Mouse (Mus musculus): ENCODE measurements at regions not wholly inside any gene's neighbourhood (a gene's known extent, or its start where the extent isn't known, plus 50 kb on each side); places are given as distances from the start of the nearest gene placed in this dataset.

DNA sequence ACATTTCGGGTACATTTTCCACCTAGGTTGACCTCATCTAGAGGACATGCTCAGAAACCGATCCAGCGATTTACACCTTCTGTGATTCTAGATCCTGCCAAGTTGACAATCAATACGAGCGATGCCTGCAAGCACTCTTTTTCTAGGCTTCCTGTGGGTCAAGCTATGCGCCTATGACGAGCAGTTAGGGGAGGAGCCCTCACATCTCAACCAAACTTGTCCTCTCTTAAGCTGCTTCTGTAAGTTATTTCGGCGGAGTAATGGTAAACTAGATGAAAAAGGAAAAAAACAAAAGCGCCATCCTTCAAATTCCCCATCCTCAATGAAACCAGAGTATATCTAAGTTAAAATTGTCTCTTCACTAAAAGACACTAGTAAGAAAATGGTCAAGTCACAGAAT is 858.5 kb downstream of the Zfp704 start:
- DNase-seq (ENCODE audit: low spot score in 2 of 2), result no peak

GRCm38 (mm10) chr3:8750858-8751257 is 859.0 kb downstream of the Zfp704 start:
- no peak for DNase-seq (ENCODE audit: low spot score in 2 of 2)

- DNase-seq (ENCODE audit: low spot score in 2 of 2), result no peak
These were observed 859.7 kb downstream of the Zfp704 start for GRCm38 (mm10) chr3:8750162-8750561.

- DNase-seq (ENCODE audit: low spot score in 2 of 2), result no peak
These were observed 862.7 kb downstream of the Zfp704 start for GRCm38 (mm10) chr3:8747201-8747600.

- no peak for DNase-seq (ENCODE audit: low spot score in 2 of 2)
These were observed 863.2 kb downstream of the Zfp704 start for GRCm38 (mm10) chr3:8746677-8747076.

DNA sequence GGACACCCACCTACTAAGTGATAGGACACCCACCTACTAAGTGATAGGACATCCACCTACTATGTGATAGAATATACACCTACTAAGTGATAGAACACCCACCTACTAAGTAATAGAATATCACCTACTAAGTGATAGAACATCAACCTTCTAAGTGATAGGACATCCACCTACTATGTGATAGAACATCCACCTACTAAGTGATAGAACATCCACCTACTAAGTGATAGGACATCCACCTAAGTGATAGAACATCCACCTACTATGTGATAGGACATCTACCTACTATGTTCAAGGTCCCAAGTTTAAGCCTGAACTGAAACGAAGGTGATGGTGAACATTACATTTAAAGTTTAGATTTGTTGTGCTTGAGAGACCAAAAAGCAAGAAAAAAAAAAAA is 863.8 kb downstream of the Zfp704 start:
- no peak for DNase-seq (ENCODE audit: low spot score in 2 of 2)

DNA sequence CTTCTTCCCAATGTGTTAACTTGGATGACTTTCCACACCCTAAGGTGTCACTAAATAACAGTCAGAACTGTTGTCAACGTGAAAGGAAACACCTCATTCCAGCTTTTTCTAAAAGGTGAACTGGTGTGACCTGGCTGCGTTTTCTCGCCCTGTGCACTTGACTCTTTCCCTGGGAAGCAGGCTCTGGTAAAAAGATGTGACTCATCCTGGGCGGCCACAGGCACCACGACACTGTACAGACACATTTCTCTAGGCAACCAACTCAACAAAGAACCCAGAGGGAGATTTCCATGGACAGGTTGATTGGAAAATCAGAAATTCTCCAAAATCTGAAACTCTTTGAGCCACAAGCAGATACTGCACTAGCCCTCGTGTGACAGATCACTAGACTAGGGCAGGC is 865.0 kb downstream of the Zfp704 start:
- DNase-seq (ENCODE audit: low spot score in 2 of 2), result no peak

DNA sequence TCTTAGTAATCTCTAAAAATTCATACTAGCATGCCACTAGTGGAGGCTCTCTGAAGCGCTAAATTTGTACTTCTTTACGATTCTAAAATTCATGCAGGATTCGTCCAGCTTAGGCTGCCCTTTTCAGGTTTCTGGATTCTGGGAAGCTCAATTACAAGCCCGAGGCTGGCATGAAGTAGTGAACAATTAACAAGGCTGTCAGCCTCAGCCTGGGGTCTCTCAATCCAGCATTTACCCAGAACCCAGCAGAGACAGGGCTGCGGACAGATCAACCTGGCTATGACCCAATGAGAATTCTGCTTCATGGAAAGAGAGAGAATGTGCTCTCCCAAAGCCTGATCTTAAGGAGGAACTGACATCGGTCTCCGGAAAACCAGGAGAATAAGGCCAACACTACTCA is 866.2 kb downstream of the Zfp704 start:
- no peak for DNase-seq (ENCODE audit: low spot score in 2 of 2)

GRCm38 (mm10) chr3:8741266-8742023 is 868.4 kb downstream of the Zfp704 start:
- DNase-seq (ENCODE audit: low spot score in 2 of 2), result no peak

GRCm38 (mm10) chr3:8740710-8741109 is 869.2 kb downstream of the Zfp704 start:
- DNase-seq (ENCODE audit: low spot score in 2 of 2), result no peak

DNA sequence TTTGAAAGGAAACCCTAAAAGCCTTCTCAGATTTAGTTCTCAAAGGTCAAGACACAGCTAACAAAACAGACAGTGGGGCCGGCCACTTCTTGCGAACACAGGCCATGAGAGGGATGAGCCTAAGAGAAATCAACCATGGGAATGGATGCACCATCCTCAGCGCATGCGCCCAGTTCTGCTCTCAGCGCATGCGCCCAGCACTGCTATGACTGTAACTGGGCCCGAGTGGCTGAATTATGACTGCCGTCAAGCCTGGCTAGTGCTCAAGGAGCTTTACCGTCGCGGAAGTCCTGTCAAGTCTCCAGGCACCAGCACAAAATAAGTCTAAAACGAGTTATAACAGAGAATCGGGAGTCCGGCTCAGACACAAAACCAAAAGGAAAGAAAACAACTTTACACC is 870.6 kb downstream of the Zfp704 start:
- DNase-seq (ENCODE audit: low spot score in 2 of 2), result no peak

- DNase-seq (ENCODE audit: low spot score in 2 of 2), result no peak
These were observed 873.5 kb downstream of the Zfp704 start for GRCm38 (mm10) chr3:8736239-8736953.

DNA sequence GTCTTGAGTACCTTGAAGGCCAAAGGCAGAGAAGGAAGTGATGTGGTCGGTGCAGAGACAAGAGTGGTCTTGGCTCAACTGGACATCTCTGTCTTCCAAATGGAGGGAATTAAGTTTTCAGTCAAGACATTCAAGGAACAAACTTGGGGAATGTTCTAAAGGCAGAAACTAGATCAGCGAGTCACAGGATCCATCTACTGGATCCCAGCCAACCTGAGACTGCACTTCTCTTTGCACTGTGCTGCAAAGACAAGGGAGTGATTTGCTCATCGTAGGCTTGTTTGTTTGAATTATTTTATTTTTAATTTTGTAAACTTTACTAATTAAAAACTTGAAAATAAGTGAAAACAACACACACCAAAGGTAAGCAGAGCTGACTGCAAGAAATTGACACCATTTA is 875.8 kb downstream of the Zfp704 start:
- no peak for DNase-seq (ENCODE audit: low spot score in 2 of 2)

GRCm38 (mm10) chr3:8731398-8731797 is 878.5 kb downstream of the Zfp704 start:
- DNase-seq (ENCODE audit: low spot score in 2 of 2), result no peak

DNA sequence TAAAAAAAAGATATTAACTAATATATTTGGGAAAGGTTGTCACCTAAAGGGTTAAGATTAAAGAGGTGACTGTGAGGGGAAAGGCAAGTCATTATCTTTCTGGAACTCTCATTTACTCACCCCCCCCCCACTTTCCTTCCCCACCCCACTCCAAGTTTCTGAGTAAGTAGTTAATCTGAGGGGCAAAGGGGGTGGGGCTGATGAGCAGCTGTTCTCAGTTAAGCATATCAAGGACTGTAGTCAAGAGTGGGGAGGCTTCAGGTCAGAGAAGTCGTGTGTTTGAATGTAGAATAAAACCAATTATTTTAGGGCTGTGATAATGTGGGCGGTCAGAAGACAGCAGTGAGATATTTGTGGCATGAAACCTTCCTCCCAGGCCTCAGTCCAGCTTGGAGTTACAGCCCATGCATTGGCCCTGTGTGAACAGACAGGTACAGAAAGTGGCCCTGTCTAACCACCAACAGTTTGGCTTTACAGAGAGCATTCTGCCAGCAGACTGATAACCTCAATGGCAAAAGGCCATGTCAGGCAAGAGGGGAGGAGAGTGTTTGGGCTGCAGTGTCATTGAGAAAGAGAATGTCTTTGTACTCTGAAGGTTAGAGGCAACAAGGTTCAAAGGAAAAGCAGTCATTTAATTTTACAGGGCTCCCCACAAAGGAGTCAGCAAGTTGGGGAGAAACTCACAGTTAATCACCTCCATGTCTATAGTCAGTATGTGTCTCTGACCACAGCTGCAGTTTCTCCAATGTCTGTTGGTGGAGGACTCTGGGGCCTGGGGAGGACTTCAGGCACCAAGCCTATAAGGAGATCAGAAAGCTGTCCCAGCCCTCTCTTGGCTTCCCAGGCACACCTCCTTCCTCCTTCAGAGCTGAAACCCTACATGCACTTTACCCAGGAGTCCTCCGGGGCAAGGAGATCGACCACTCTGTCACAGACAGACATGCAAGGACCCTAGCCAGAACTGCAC is 888.0 kb downstream of the Zfp704 start:
- DNase-seq (ENCODE audit: low spot score in 2 of 2), result no peak

DNA sequence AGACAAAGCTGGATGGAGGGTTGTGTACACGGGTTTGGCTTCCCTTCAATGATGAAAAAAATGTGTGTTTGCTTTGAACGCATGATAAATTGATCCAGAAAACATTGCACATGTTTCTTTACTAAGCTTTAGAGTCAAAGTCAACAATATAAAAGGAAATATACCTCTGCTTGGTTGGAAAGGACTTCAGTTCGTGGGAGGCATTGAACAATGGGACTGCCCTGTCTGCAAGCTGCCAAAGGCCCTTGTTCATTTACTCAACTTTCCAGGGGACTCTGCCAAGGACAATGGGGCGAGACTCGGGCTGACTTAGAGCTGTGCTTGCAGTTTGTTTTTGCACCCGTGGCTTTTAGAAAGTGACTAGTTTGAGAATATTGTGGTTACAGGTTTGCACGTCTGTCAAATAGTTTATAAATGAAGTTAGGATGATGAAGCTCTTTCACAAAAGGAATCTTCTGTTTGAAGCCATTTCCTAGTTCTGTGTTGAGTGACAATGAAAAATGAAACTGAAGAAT is 889.2 kb downstream of the Zfp704 start:
- no peak for DNase-seq (ENCODE audit: low spot score in 2 of 2)

- DNase-seq (ENCODE audit: low spot score in 2 of 2), result peak; percentile 3 to 8
These were observed 891.7 kb downstream of the Zfp704 start for GRCm38 (mm10) chr3:8718206-8718605.

DNA sequence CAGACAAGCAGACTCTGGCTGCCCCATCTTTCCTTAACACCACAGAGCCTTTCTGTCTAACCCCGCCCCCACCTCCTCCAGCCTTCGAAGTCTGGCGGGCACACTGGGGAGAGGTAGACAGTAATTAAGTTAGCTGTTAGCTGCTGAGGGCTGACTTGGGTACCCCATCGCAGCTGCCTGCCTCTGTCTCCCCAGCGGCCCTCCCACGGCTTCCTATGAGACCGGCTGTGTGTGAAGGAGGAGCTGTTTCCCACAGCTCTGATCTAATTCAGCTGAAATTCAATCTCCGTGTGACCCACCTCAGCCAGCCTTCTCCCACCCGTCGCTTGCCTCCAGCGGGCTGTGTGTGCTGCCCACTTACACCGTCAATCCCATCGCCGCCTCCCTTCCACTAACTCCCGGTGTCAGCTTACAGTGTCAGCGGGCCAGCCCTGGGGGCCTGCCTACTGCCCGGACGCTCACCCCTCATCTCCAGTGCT is 892.5 kb downstream of the Zfp704 start:
- no peak for DNase-seq (ENCODE audit: low spot score in 2 of 2)

All from natural killer cell, adult 2 months (primary cell).